ENCODE assay signal across 12 mouse cellular contexts in genomic region chr1:38418181-38419032, GRCm38 (mm10).
A peak's percentile ranks its signal among the peaks of the same experiment; 100 is the strongest.
DNase-seq lines count a peak whose midpoint lies in the region; ATAC-seq lines count a peak whose summit lies in the region.
"Had no signal": no experiment of that assay in that cellular context is flagged by ENCODE, and none has a peak within 500 bp of the region (broad histone marks: within the 10 kb centered on the region; RNA-seq: fewer than 3 reads in every experiment).

No protein-coding gene starts in this region.

- H3K27me3 ChIP-seq in forebrain, embryonic 12.5 days, result no peaks in the 10 kb centered on the region
- H3K27me3 ChIP-seq in hindbrain, embryonic 14.5 days (ENCODE audit: control insufficient read depth, insufficient read depth, low read length), result no peaks in the 10 kb centered on the region
- H3K27me3 ChIP-seq in midbrain, embryonic 14.5 days (ENCODE audit: control insufficient read depth, insufficient read depth, low read length), result no peaks in the 10 kb centered on the region
- H3K27me3 ChIP-seq in kidney, embryonic 15.5 days, result no peaks in the 10 kb centered on the region

- no peak overlapping the region for H3K4me2 ChIP-seq in forebrain, embryonic 12.5 days
- H3K4me2 ChIP-seq in hindbrain, embryonic 14.5 days (replicated peaks), result no peak overlapping the region
- no peak overlapping the region for H3K4me2 ChIP-seq in midbrain, embryonic 14.5 days (ENCODE audit: low read length)
- H3K4me2 ChIP-seq in kidney, embryonic 15.5 days, result no peak overlapping the region

- ATAC-seq in forebrain, embryonic 12.5 days (ENCODE audit: low FRiP score), result peak; percentile 41; the same call in 1 of the 2 replicates
- no peak; the same call in 1 of the 2 replicates for ATAC-seq in hindbrain, embryonic 14.5 days (ENCODE audit: low FRiP score)
- ATAC-seq in midbrain, embryonic 14.5 days (ENCODE audit: low FRiP score, low TSS enrichment), result no peak
- ATAC-seq in kidney, embryonic 15.5 days (replicated peaks; ENCODE audit: low FRiP score), result no peak
- ATAC-seq: intestine, embryonic 16.5 days had no signal

- H3K9ac ChIP-seq in forebrain, embryonic 12.5 days, result no peak overlapping the region
- no peak overlapping the region for H3K9ac ChIP-seq in hindbrain, embryonic 14.5 days
- H3K9ac ChIP-seq in midbrain, embryonic 14.5 days (replicated peaks; ENCODE audit: low read length), result no peak overlapping the region
- H3K9ac ChIP-seq in kidney, embryonic 15.5 days, result no peak overlapping the region

- H3K27ac ChIP-seq in forebrain, embryonic 12.5 days, result peak overlapping the region; percentile 71
- H3K27ac ChIP-seq in hindbrain, embryonic 14.5 days, result peak overlapping the region; percentile 70
- H3K27ac ChIP-seq in midbrain, embryonic 14.5 days (replicated peaks; ENCODE audit: low read depth, low read length), result peak overlapping the region; percentile 43; the same call in 1 of the 2 replicates
- H3K27ac ChIP-seq in kidney, embryonic 15.5 days, result no peak overlapping the region

- no peaks in the 10 kb centered on the region for H3K9me3 ChIP-seq in forebrain, embryonic 12.5 days
- no peaks in the 10 kb centered on the region for H3K9me3 ChIP-seq in hindbrain, embryonic 14.5 days (ENCODE audit: control insufficient read depth, low read length)
- H3K9me3 ChIP-seq in midbrain, embryonic 14.5 days (ENCODE audit: control insufficient read depth, low read length), result no peaks in the 10 kb centered on the region
- H3K9me3 ChIP-seq in kidney, embryonic 15.5 days (replicated peaks), result no peaks in the 10 kb centered on the region

- H3K4me3 ChIP-seq in forebrain, embryonic 12.5 days (replicated peaks), result no peak overlapping the region
- H3K4me3 ChIP-seq in hindbrain, embryonic 14.5 days (replicated peaks; ENCODE audit: low read length), result no peak overlapping the region
- no peak overlapping the region for H3K4me3 ChIP-seq in midbrain, embryonic 14.5 days (replicated peaks; ENCODE audit: low read depth, low read length)
- no peak overlapping the region for H3K4me3 ChIP-seq in kidney, embryonic 15.5 days (replicated peaks)

- 72% methylated on average over 12 of the region's 12 CpGs for WGBS in forebrain, embryonic 12.5 days
- 43% methylated on average over 12 of the region's 12 CpGs for WGBS in hindbrain, embryonic 14.5 days
- 59% methylated on average over 12 of the region's 12 CpGs for WGBS in midbrain, embryonic 14.5 days
- WGBS in kidney, embryonic 15.5 days, result 78% methylated on average over 12 of the region's 12 CpGs

- H3K36me3 ChIP-seq in forebrain, embryonic 12.5 days (replicated peaks), result no peaks in the 10 kb centered on the region
- no peaks in the 10 kb centered on the region for H3K36me3 ChIP-seq in hindbrain, embryonic 14.5 days (replicated peaks; ENCODE audit: control insufficient read depth, insufficient read depth)
- no peaks in the 10 kb centered on the region for H3K36me3 ChIP-seq in midbrain, embryonic 14.5 days (ENCODE audit: control insufficient read depth, insufficient read depth, low read length)
- H3K36me3 ChIP-seq in kidney, embryonic 15.5 days, result no peaks in the 10 kb centered on the region

- DNase-seq in layer of hippocampus, adult 11-12 months (ENCODE audit: low spot score), result peak; percentile 38
- no peak for DNase-seq in layer of hippocampus, postnatal 10 days (ENCODE audit: low spot score in 2 of 2)
- no peak for DNase-seq in hindbrain, embryonic 14.5 days (ENCODE audit: low spot score)
- DNase-seq in midbrain, embryonic 14.5 days, result no peak
- DNase-seq in kidney, postnatal 25 days, result no peak
- DNase-seq in gastrocnemius, postnatal 4 days (ENCODE audit: low spot score in 2 of 2), result no peak
- DNase-seq: cerebellum, postnatal 25 days; heart, adult 18-20 months; lung, postnatal 10 days had no signal

- H3K4me1 ChIP-seq in forebrain, embryonic 12.5 days, result peaks cover 21% of the 10 kb centered on the region
- H3K4me1 ChIP-seq in hindbrain, embryonic 14.5 days (replicated peaks; ENCODE audit: control insufficient read depth, insufficient read depth, low read length), result peaks cover 25% of the 10 kb centered on the region
- H3K4me1 ChIP-seq in midbrain, embryonic 14.5 days (ENCODE audit: control insufficient read depth, insufficient read depth, low read length), result peaks cover 14% of the 10 kb centered on the region
- H3K4me1 ChIP-seq in kidney, embryonic 15.5 days, result 0 out of 2 replicates have a peak, but pooled peaks cover 4% of the 10 kb centered on the region
